Mouse (Mus musculus): ENCODE measurements around the gene Riok2. TPM values are rescaled to one million over a fixed set of nuclear protein-coding genes. Genes with fewer than 3 reads are reported as not detected.

Riok2 gene
- 14.9 and 20.4 TPM in 2 replicates for total RNA-seq (2023)

GRCm38 (mm10) chr17:17373918-17374910, at the start of gene Riok2:
Gene Riok2 (plus strand): TSS chr17:17374309.

GRCm38 (mm10) chr17:17402222-17403004, 28.3 kb downstream of the Riok2 start, which contains the start of gene Lix1:
Gene Lix1 (plus strand): TSS chr17:17402672.

Other genes starting within 250 kb of the Riok2 start
- gene Lix1, start 28.4 kb downstream of the Riok2 start, total RNA-seq (2023) = not detected in 2 replicates